ENCODE assay signal across 26 mouse cellular contexts in genomic region chrX:8018286-8018685, GRCm38 (mm10). TPM values are rescaled to one million over a fixed set of nuclear protein-coding genes. Genes with fewer than 3 reads are reported as not detected.
A peak's percentile ranks its signal among the peaks of the same experiment; 100 is the strongest.
DNase-seq lines count a peak whose midpoint lies in the region; ATAC-seq lines count a peak whose summit lies in the region.
"Had no signal": no experiment of that assay in that cellular context is flagged by ENCODE, and none has a peak within 500 bp of the region (broad histone marks: within the 10 kb centered on the region; RNA-seq: fewer than 3 reads in every experiment).

Gene Glod5 (minus strand): TSS chrX:8018492.

- no peaks in the 10 kb centered on the region for H3K36me3 ChIP-seq in kidney, embryonic 14.5 days (ENCODE audit: control insufficient read depth, insufficient read depth, low read length)
- H3K36me3 ChIP-seq: embryonic facial prominence, embryonic 15.5 days; heart, embryonic 10.5 days; midbrain, embryonic 13.5 days had no signal

- H3K9ac ChIP-seq in kidney, embryonic 14.5 days (ENCODE audit: low read depth, low read length), result no peak within 1 kb of the TSS
- H3K9ac ChIP-seq: embryonic facial prominence, embryonic 15.5 days; hindbrain, embryonic 14.5 days; midbrain, embryonic 13.5 days had no signal

- H3K4me3 ChIP-seq in kidney, embryonic 14.5 days (ENCODE audit: low read length), result no peak within 1 kb of the TSS
- H3K4me3 ChIP-seq: embryonic facial prominence, embryonic 15.5 days; heart, embryonic 10.5 days; layer of hippocampus, adult 2 months; megakaryocyte, embryonic 14.5 days; midbrain, embryonic 13.5 days had no signal

- ATAC-seq in kidney, embryonic 14.5 days (ENCODE audit: low FRiP score, low TSS enrichment), result no peak
- ATAC-seq: forebrain, embryonic 14.5 days; inflammation-experienced regulatory T-cells, adult 6 months; midbrain, embryonic 13.5 days; Patski had no signal

- no peaks in the 10 kb centered on the region for H3K27me3 ChIP-seq in kidney, embryonic 14.5 days (ENCODE audit: control insufficient read depth, insufficient read depth, low read length)
- H3K27me3 ChIP-seq: embryonic facial prominence, embryonic 15.5 days; midbrain, embryonic 13.5 days had no signal

- H3K27ac ChIP-seq in kidney, embryonic 14.5 days (ENCODE audit: low read depth, low read length), result no peak within 1 kb of the TSS
- H3K27ac ChIP-seq: embryonic facial prominence, embryonic 15.5 days; heart, embryonic 10.5 days; hindbrain, embryonic 14.5 days; layer of hippocampus, adult 2 months; midbrain, embryonic 13.5 days had no signal

- H3K4me1 ChIP-seq in kidney, embryonic 14.5 days (ENCODE audit: control insufficient read depth, insufficient read depth, low read length), result no peaks in the 10 kb centered on the region
- H3K4me1 ChIP-seq: embryonic facial prominence, embryonic 15.5 days; heart, embryonic 10.5 days; midbrain, embryonic 13.5 days had no signal

- peak; percentile 72 for DNase-seq in kidney, adult 11 months
- DNase-seq in lung, postnatal 25 days (ENCODE audit: low spot score), result peak; percentile 5
- no peak for DNase-seq in lung, postnatal 14 days
- peak; percentile 71 to 83 for DNase-seq in kidney, postnatal 36 days
- DNase-seq in spleen, postnatal 36 days (ENCODE audit: low spot score in 2 of 2), result no peak
- DNase-seq in ovary, postnatal 36 days (ENCODE audit: low spot score), result no peak
- DNase-seq in right cerebral cortex, adult 2 months (ENCODE audit: low spot score in 2 of 2), result no peak
- DNase-seq: adrenal gland, adult 2 months; cerebellum, adult 11 months; cerebellum, adult 9-11 months; heart, postnatal 4 days; layer of hippocampus, postnatal 36 days; lung, postnatal 10 days; right cerebral cortex, postnatal 4 days had no signal

- H3K9me3 ChIP-seq in kidney, embryonic 14.5 days (ENCODE audit: control insufficient read depth, low read length), result no peaks in the 10 kb centered on the region
- H3K9me3 ChIP-seq: embryonic facial prominence, embryonic 15.5 days; heart, embryonic 10.5 days; megakaryocyte, embryonic 14.5 days; midbrain, embryonic 13.5 days had no signal

- WGBS in kidney, embryonic 14.5 days, result 68% methylated on average over 2 of the region's 2 CpGs

- no peak within 1 kb of the TSS for H3K4me2 ChIP-seq in kidney, embryonic 14.5 days (replicated peaks; ENCODE audit: low read depth, low read length)
- H3K4me2 ChIP-seq: embryonic facial prominence, embryonic 15.5 days; hindbrain, embryonic 14.5 days; midbrain, embryonic 13.5 days had no signal

RNA-seq across cellular contexts. Expression of gene Glod5, which starts in this region (rescaled TPM):
- not detected in 2 replicates for polyA plus RNA-seq in kidney, embryonic 14.5 days (2014; fragmentation: Nextera tagmentation; extraction: Ambion mirVana)
- polyA plus RNA-seq: adrenal gland, adult 2 months; embryonic facial prominence, embryonic 15.5 days; heart, embryonic 10.5 days; inflammation-experienced regulatory T-cells, adult 6 months; neural tube, embryonic 11.5 days; thymus, postnatal 0 days had no signal

Comparison
In these comparisons a context has a peak if more than half of its experiments do, and no peak if none do; other contexts are left out.
1. DNase-seq: peak in kidney, adult 11 months (single experiment), lung, postnatal 25 days (single experiment) and kidney, postnatal 36 days (2 of 2); none in lung, postnatal 14 days (single experiment), spleen, postnatal 36 days (0 of 2), ovary, postnatal 36 days (single experiment) and right cerebral cortex, adult 2 months (0 of 2).